ENCODE assay signal across 26 mouse cellular contexts in the genomic region with DNA sequence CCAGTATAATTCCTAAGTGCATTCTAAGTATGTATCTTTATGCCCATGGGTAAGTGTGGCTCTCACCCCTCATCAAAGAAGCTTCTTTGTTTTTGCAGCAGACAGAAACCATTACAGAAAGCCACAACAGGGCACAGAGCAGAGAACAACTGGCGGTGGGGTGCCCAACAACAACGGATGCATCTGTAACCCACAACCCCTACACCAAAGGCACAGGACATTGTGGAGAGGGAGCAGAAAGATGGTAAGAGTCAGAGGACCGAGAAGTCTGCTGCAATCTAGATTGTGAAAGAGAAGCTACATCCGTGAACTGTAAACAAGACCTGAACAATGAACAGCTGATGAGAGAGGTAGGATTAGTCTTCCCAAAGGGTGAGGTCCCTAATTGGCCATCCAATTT. TPM values are rescaled to one million over a fixed set of nuclear protein-coding genes. Genes with fewer than 3 reads are reported as not detected.
"Had no signal": no experiment of that assay in that cellular context is flagged by ENCODE, and none has a peak within 500 bp of the region (broad histone marks: within the 10 kb centered on the region; RNA-seq: fewer than 3 reads in every experiment).

No protein-coding gene starts in this region.

- H3K27me3 ChIP-seq: heart, embryonic 12.5 days; hindbrain, embryonic 12.5 days; kidney, embryonic 15.5 days; limb, embryonic 15.5 days had no signal

- H3K4me3 ChIP-seq: heart, embryonic 12.5 days; hindbrain, embryonic 10.5 days; hindbrain, embryonic 12.5 days; kidney, embryonic 15.5 days; limb, embryonic 13.5 days; limb, embryonic 15.5 days; liver, embryonic 12.5 days had no signal

- H3K36me3 ChIP-seq: heart, embryonic 10.5 days; heart, embryonic 12.5 days; hindbrain, embryonic 10.5 days; hindbrain, embryonic 12.5 days; kidney, embryonic 15.5 days; limb, embryonic 13.5 days; limb, embryonic 15.5 days; liver, embryonic 12.5 days had no signal

- DNase-seq: gastrocnemius, postnatal 14 days; gastrocnemius, postnatal 36 days; heart, adult 18-20 months; heart, postnatal 10 days; heart, postnatal 4 days; kidney, adult 11 months; kidney, adult 2 months; kidney, adult 9 months; kidney, postnatal 14 days; kidney, postnatal 36 days; layer of hippocampus, adult 9-11 months; layer of hippocampus, postnatal 36 days; left cerebral cortex, postnatal 4 days had no signal

- H3K9ac ChIP-seq: heart, embryonic 12.5 days; hindbrain, embryonic 12.5 days; hindbrain, embryonic 14.5 days; kidney, embryonic 15.5 days; limb, embryonic 13.5 days; limb, embryonic 15.5 days; liver, embryonic 12.5 days had no signal

- H3K4me1 ChIP-seq: heart, embryonic 12.5 days; hindbrain, embryonic 10.5 days; hindbrain, embryonic 12.5 days; limb, embryonic 13.5 days; limb, embryonic 15.5 days had no signal

- H3K9me3 ChIP-seq: heart, embryonic 10.5 days; heart, embryonic 12.5 days; hindbrain, embryonic 10.5 days; hindbrain, embryonic 12.5 days; kidney, embryonic 15.5 days; limb, embryonic 13.5 days; limb, embryonic 15.5 days; liver, embryonic 12.5 days had no signal

- H3K27ac ChIP-seq: heart, embryonic 10.5 days; hindbrain, embryonic 10.5 days; hindbrain, embryonic 12.5 days; hindbrain, embryonic 14.5 days; kidney, embryonic 15.5 days; kidney, postnatal 0 days; limb, embryonic 13.5 days; limb, embryonic 15.5 days; liver, embryonic 12.5 days had no signal

- ATAC-seq: hindbrain, embryonic 16.5 days; intestine, embryonic 16.5 days; liver, embryonic 12.5 days had no signal

- H3K4me2 ChIP-seq: heart, embryonic 12.5 days; hindbrain, embryonic 12.5 days; hindbrain, embryonic 14.5 days; kidney, embryonic 15.5 days; limb, embryonic 13.5 days; limb, embryonic 15.5 days had no signal

RNA-seq across cellular contexts. Expression of gene Hist1h2ap, which starts 51.3 kb away (rescaled TPM):
- total RNA-seq: gastrocnemius, adult 18-20 months had no signal

RNA-seq across cellular contexts. Expression of gene Hist1h4n, which starts 52.6 kb away (rescaled TPM):
- total RNA-seq: gastrocnemius, postnatal 36 days had no signal
